In genomic region chr16:57177254-57177653, GRCm38 (mm10) we compare ENCODE assay signal across 8 mouse cellular contexts. TPM values are rescaled to one million over a fixed set of nuclear protein-coding genes. Genes with fewer than 3 reads are reported as not detected.
DNase-seq lines count a peak whose midpoint lies in the region; ATAC-seq and TF ChIP-seq lines count a peak whose summit lies in the region.

No protein-coding gene starts in this region.

- no peak overlapping the region for H3K4me2 ChIP-seq in midbrain, embryonic 12.5 days (replicated peaks)

- intact Hi-C loops in left cerebral cortex, adult 2 months (cut with DNase I), result loop anchor here (1.0 kb wide), 2 partner anchors 61 to 406 kb away; no protein-coding TSS in a partner anchor
- intact Hi-C loops in left cerebral cortex, postnatal 10 days (cut with DNase I), result no loop called here

- H3K9ac ChIP-seq in midbrain, embryonic 12.5 days (replicated peaks), result no peak overlapping the region

- TF ChIP-seq POLR2A in brain, embryonic 14.5 days (IDR thresholded peaks at IDR 0.05; ENCODE audit: borderline replicate concordance, extremely low read depth, insufficient read depth, insufficient read length, poor library complexity, severe bottlenecking), result no peak

- H3K9me3 ChIP-seq in midbrain, embryonic 12.5 days, result no peaks in the 10 kb centered on the region

- peak; percentile 24 to 25 for DNase-seq in adrenal gland, postnatal 36 days
- no peak for DNase-seq in adrenal gland, adult 8-10 months
- DNase-seq in left cerebral cortex, adult 2 months (ENCODE audit: extremely low spot score in 1 of 2, low spot score in 2 of 2), result no peak
- DNase-seq in left cerebral cortex, postnatal 10 days (ENCODE audit: extremely low spot score in 1 of 2, low spot score in 2 of 2), result no peak
- peak; percentile 65 for DNase-seq in brain, embryonic 14.5 days (ENCODE audit: low read depth)
- DNase-seq in gastrocnemius, postnatal 10 days, result no peak

- TF ChIP-seq CTCF in left cerebral cortex, adult 2 months (IDR thresholded peaks at IDR 0.05), result peak; percentile 84
- peak; percentile 66; the same call in 1 of the 2 replicates for TF ChIP-seq CTCF in brain, embryonic 14.5 days (IDR thresholded peaks at IDR 0.05; ENCODE audit: borderline replicate concordance, extremely low read depth, insufficient read depth, insufficient read length)

- H3K4me1 ChIP-seq in midbrain, embryonic 12.5 days, result no peaks in the 10 kb centered on the region

- peaks cover 33% of the 10 kb centered on the region for H3K36me3 ChIP-seq in midbrain, embryonic 12.5 days

- peak; percentile 94 for ATAC-seq in inflammation-experienced regulatory T-cells, adult 6 months
- peak; percentile 60; the same call in 1 of the 2 replicates for ATAC-seq in midbrain, embryonic 12.5 days (ENCODE audit: low FRiP score, low read depth)

- no peak overlapping the region for H3K4me3 ChIP-seq in left cerebral cortex, adult 2 months
- H3K4me3 ChIP-seq in midbrain, embryonic 12.5 days, result no peak overlapping the region

- no peak overlapping the region for H3K27ac ChIP-seq in left cerebral cortex, adult 2 months
- H3K27ac ChIP-seq in midbrain, embryonic 12.5 days (replicated peaks), result no peak overlapping the region

- 76% methylated on average over 2 of the region's 2 CpGs for WGBS in midbrain, embryonic 12.5 days

- H3K27me3 ChIP-seq in midbrain, embryonic 12.5 days, result no peaks in the 10 kb centered on the region

RNA-seq across cellular contexts. Expression of gene Nit2, which starts 10.1 kb away (rescaled TPM):
- total RNA-seq in adrenal gland, postnatal 36 days (2021), result 10 to 100 TPM; 35.0 to 53.6 TPM
- 10 to 100 TPM; 39.7 to 43.5 (median 40.9) TPM for total RNA-seq in adrenal gland, adult 8-10 months (2022)
- 10 to 100 TPM; 13.6 to 14.5 TPM for total RNA-seq in left cerebral cortex, adult 2 months (2021)
- total RNA-seq in left cerebral cortex, postnatal 10 days (2021), result 10 to 100 TPM; 17.9 to 24.5 TPM
- 20.9 and 23.8 TPM in 2 replicates for polyA plus RNA-seq in brain, embryonic 14.5 days (2012; rRNA removed)
- 10 to 100 TPM; 28.0 to 37.5 (median 37.5) TPM for polyA plus RNA-seq in inflammation-experienced regulatory T-cells, adult 6 months (2017; shearing (Covaris generic))
- polyA plus RNA-seq in midbrain, embryonic 12.5 days (2016; fragmentation: Nextera tagmentation; extraction: Ambion mirVana), result 37.4 and 41.7 TPM in 2 replicates
- total RNA-seq in gastrocnemius, postnatal 10 days (2021), result 10 to 100 TPM; 34.5 to 35.0 TPM

RNA-seq across cellular contexts. Expression of gene Tbc1d23, which starts 54.0 kb away (rescaled TPM):
- total RNA-seq in adrenal gland, postnatal 36 days (2021), result 10 to 100 TPM; 35.0 to 40.0 TPM
- 10 to 100 TPM; 37.3 to 56.9 (median 43.9) TPM for total RNA-seq in adrenal gland, adult 8-10 months (2022)
- total RNA-seq in left cerebral cortex, adult 2 months (2021), result 10 to 100 TPM; 45.0 to 46.1 TPM
- total RNA-seq in left cerebral cortex, postnatal 10 days (2021), result 10 to 100 TPM; 45.8 to 46.8 TPM
- polyA plus RNA-seq in brain, embryonic 14.5 days (2012; rRNA removed), result 49.5 and 49.6 TPM in 2 replicates
- polyA plus RNA-seq in inflammation-experienced regulatory T-cells, adult 6 months (2017; shearing (Covaris generic)), result 10 to 100 TPM; 19.6 to 46.0 (median 28.1) TPM
- polyA plus RNA-seq in midbrain, embryonic 12.5 days (2016; fragmentation: Nextera tagmentation; extraction: Ambion mirVana), result 29.7 and 30.0 TPM in 2 replicates
- 10 to 100 TPM; 24.6 to 29.0 TPM for total RNA-seq in gastrocnemius, postnatal 10 days (2021)

RNA-seq across cellular contexts. Expression of gene Tomm70a, which starts 55.8 kb away (rescaled TPM):
- total RNA-seq in adrenal gland, postnatal 36 days (2021), result 10 to 100 TPM; 56.3 to 59.2 TPM
- total RNA-seq in adrenal gland, adult 8-10 months (2022), result 10 to 100 TPM; 50.4 to 54.6 (median 52.8) TPM
- 10 to 100 TPM; 96.3 to 96.9 TPM for total RNA-seq in left cerebral cortex, adult 2 months (2021)
- total RNA-seq in left cerebral cortex, postnatal 10 days (2021), result 100 to 1,000 TPM; 123 TPM
- 41.7 and 53.8 TPM in 2 replicates for polyA plus RNA-seq in brain, embryonic 14.5 days (2012; rRNA removed)
- polyA plus RNA-seq in inflammation-experienced regulatory T-cells, adult 6 months (2017; shearing (Covaris generic)), result 10 to 100 TPM; 10.8 to 14.7 (median 11.7) TPM
- polyA plus RNA-seq in midbrain, embryonic 12.5 days (2016; fragmentation: Nextera tagmentation; extraction: Ambion mirVana), result 62.8 and 67.6 TPM in 2 replicates
- 10 to 100 TPM; 39.7 to 40.4 TPM for total RNA-seq in gastrocnemius, postnatal 10 days (2021)

Comparison
In these comparisons a context has a peak if more than half of its experiments do, and no peak if none do; other contexts are left out.
1. DNase-seq: peak in adrenal gland, postnatal 36 days (2 of 2) and brain, embryonic 14.5 days (single experiment); none in adrenal gland, adult 8-10 months (single experiment), left cerebral cortex, adult 2 months (0 of 2), left cerebral cortex, postnatal 10 days (0 of 2) and gastrocnemius, postnatal 10 days (single experiment).